Mouse (Mus musculus): ENCODE data around the gene Orc2.
A peak's percentile ranks its signal among the peaks of the same experiment; 100 is the strongest.

Gene Orc2

DNA sequence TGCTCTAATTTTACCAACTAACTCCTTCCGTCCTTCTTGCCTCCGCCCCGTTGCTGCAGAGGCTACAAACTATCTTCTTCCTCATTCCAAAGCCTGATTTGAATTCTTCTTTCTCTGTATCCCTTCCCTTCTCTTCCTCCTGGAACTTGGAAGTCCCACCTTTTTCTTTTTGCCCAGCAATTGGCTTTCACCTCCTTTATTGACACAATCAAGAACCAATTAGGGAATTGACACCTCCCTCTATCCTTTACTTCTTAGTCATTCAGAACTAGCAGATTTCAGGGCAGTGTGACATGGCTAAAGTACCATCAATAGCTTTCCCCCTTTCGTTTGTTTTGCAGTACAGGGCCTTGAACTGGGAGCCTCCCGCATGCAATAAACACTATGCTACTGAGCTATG lies 46.7 kb downstream of the Orc2 start:
- H3K27me3 ChIP-seq (ENCODE audit: control insufficient read depth, insufficient read depth, low read length, poor library complexity, severe bottlenecking) = no peaks in the 10 kb centered on the region
- DNase-seq (ENCODE audit: low read depth, low spot score) = no peak

DNA sequence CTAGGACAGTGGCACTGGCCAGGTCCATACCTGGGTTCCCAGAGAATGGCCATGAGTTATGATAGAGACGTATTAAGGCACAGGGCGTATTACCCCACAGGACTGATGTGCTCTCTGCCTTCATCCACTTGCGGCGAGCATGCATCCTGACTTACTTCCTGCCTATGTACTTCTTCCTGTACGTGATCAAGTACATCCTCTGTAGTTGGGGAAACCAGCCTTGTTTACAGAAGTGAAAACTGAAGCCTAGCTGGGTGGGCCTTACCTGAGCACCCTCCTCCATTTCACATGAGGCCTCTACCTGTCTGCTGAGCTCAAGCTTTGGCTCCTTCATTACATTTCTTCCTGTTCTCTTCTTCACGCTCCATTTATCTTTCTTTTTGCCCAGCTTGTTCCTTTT lies 50.6 kb downstream of the Orc2 start:
- no peaks in the 10 kb centered on the region for H3K27me3 ChIP-seq (ENCODE audit: control insufficient read depth, insufficient read depth, low read length, poor library complexity, severe bottlenecking)
- H3K36me3 ChIP-seq (ENCODE audit: control insufficient read depth, insufficient read depth, low read length, poor library complexity, severe bottlenecking) = no peaks in the 10 kb centered on the region; the same call in none of the 2 replicates
- DNase-seq (ENCODE audit: low read depth, low spot score) = peak; percentile 65

More for the DNA sequence above, 46.7 kb downstream of the Orc2 start:
- peaks cover 2% of the 10 kb centered on the region; the same call in 1 of the 2 replicates for H3K36me3 ChIP-seq (ENCODE audit: control insufficient read depth, insufficient read depth, low read length, poor library complexity, severe bottlenecking)

DNA sequence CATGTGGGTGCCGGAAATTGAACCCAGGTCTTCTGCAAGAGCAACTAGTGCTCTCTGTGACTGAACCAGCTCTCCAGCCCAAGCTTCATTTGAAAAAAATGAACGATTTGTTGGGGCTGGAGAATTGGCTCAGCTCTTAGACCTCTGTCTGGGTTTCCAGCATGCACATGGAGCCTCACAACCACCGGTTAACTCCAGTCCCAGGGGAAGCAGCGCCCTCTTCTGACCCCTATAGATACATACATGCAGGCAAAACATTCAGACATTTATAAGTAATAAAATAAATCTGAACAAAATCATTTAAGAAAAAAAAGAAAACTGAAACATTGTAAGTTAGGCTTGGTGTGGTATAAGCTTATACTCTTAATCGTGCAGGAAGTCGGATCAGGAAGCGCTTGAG lies 56.5 kb downstream of the Orc2 start:
- H3K27me3 ChIP-seq (ENCODE audit: control insufficient read depth, insufficient read depth, low read length, poor library complexity, severe bottlenecking) = no peaks in the 10 kb centered on the region
- peak; percentile 7 for DNase-seq (ENCODE audit: low read depth, low spot score)
- H3K36me3 ChIP-seq (ENCODE audit: control insufficient read depth, insufficient read depth, low read length, poor library complexity, severe bottlenecking) = no peaks in the 10 kb centered on the region; the same call in 1 of the 2 replicates

DNA sequence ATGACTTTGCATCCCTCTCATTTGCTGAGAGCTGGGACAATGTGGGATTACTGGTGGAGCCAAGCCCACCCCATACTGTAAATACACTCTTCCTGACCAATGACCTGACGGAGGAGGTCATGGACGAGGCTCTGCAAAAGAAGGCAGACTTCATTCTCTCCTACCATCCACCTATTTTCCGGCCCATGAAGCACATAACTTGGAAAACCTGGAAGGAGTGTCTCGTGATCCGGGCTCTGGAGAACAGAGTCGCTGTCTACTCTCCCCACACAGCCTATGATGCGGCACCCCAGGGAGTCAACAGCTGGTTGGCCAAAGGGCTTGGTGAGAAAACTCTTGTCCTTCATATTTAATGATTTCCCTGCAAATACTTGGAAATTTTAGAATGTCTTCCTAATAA lies 57.1 kb downstream of the Orc2 start:
- H3K27me3 ChIP-seq (ENCODE audit: control insufficient read depth, insufficient read depth, low read length, poor library complexity, severe bottlenecking) = no peaks in the 10 kb centered on the region
- no peaks in the 10 kb centered on the region; the same call in 1 of the 2 replicates for H3K36me3 ChIP-seq (ENCODE audit: control insufficient read depth, insufficient read depth, low read length, poor library complexity, severe bottlenecking)
- no peak for DNase-seq (ENCODE audit: low read depth, low spot score)

DNA sequence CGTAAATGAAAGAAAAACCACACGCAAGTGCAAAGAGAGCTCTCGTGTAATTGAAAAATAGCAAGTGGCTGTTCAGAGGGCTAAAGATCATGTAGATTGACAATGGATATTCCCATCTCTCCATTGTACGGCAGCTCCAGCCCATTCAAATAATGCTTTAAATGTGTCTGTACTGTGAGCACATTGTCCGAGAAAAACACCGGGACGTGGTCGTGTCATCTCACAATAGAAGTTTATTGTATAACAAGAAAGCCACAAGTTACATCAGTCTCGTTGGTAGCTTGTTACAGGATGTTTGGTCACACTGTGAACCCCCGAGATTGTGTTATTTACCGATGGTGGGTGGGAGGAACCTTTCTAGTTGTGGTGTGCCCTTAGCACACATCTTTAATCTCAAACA lies 59.0 kb downstream of the Orc2 start:
- peaks cover 5% of the 10 kb centered on the region for H3K36me3 ChIP-seq (ENCODE audit: control insufficient read depth, insufficient read depth, low read length, poor library complexity, severe bottlenecking)
- H3K27me3 ChIP-seq (ENCODE audit: control insufficient read depth, insufficient read depth, low read length, poor library complexity, severe bottlenecking) = no peaks in the 10 kb centered on the region
- DNase-seq (ENCODE audit: low read depth, low spot score) = peak; percentile 15

DNA sequence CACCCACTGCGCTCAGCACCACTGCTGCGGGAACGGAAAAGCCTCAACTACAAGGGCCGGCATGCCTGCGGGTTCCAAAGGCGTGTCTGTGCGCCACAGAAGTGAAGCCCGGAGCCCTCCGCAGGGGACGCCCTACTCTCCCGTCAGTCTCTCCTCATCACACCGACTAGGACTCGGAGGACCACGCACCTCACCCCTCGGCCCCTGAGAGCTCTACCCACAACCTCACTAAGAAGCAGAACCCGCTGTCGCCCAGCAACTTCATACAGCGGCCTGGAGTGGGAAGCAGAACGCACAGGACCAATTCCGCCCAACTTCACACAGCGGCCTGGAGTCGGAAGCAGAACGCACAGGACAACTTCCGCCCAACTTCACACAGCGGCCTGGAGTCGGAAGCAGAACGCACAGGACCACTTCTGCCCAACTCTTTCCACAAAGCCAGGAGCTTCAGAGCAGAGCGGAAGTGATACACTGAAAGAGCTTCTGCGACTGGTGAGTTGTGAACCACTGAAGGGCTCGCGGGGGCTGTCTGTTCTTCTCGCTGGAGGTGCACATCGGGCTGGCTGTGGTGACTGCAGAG lies 59.7 kb downstream of the Orc2 start, which contains the start of the genes Nif3l1 and Ppil3:
Nif3l1 (plus strand) TSS at position 9 of the 580 bp plus-strand sequence.
Ppil3 (minus strand) TSS at position 344 of the 580 bp plus-strand sequence.
- Histone ChIP-seq H3K27me3 (ENCODE audit: control insufficient read depth, insufficient read depth, low read length, poor library complexity, severe bottlenecking) (no peaks in the 10 kb centered on the region), H3K36me3 (ENCODE audit: control insufficient read depth, insufficient read depth, low read length, poor library complexity, severe bottlenecking) (peaks cover 7% of the 10 kb centered on the region)
- peak; percentile 87 for DNase-seq (ENCODE audit: low read depth, low spot score)

DNA sequence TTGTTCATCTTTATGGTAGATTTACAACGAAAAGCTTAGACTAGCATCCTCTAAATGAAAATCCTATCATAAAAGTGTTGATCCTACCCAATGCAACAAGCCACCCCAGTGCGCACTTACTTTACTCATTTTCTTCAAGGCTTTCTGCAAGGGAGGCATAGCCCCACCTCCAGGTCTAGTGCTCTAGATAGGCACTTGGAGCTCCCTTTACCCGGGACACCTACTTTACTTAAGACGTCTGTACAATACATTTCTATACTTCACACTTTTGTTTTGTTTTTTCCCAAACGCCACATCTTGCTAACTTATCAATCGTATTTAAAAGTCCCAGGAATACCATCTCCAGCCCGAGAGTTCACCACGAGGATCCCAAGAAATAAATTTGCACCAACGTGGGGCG lies 60.2 kb downstream of the Orc2 start:
- DNase-seq (ENCODE audit: low read depth, low spot score) = no peak
- Histone ChIP-seq H3K27me3 (ENCODE audit: control insufficient read depth, insufficient read depth, low read length, poor library complexity, severe bottlenecking) (no peaks in the 10 kb centered on the region), H3K36me3 (ENCODE audit: control insufficient read depth, insufficient read depth, low read length, poor library complexity, severe bottlenecking) (peaks cover 7% of the 10 kb centered on the region)

DNA sequence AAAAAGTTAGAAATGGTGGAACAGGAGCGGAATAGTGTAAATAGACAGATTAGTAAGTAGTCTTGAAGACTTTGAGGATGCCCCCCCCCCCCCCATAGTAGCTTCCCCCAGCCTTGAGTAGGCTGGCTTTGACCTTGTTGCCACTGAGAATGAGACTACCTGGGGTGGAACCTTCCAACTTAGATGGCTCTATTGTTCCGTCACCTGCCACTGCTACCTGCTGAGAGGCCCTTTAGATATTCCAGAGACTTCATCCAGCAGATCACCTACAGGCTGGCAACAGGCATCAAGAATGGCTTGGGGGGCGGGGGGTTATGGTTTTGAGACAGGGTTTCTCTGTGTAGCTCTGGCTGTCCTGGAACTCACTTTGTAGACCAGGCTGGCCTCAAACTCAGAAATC lies 80.4 kb downstream of the Orc2 start:
- no peak for DNase-seq (ENCODE audit: low read depth, low spot score)
- peaks cover 8% of the 10 kb centered on the region for H3K36me3 ChIP-seq (ENCODE audit: control insufficient read depth, insufficient read depth, low read length, poor library complexity, severe bottlenecking)
- H3K27me3 ChIP-seq (ENCODE audit: control insufficient read depth, insufficient read depth, low read length, poor library complexity, severe bottlenecking) = no peaks in the 10 kb centered on the region

DNA sequence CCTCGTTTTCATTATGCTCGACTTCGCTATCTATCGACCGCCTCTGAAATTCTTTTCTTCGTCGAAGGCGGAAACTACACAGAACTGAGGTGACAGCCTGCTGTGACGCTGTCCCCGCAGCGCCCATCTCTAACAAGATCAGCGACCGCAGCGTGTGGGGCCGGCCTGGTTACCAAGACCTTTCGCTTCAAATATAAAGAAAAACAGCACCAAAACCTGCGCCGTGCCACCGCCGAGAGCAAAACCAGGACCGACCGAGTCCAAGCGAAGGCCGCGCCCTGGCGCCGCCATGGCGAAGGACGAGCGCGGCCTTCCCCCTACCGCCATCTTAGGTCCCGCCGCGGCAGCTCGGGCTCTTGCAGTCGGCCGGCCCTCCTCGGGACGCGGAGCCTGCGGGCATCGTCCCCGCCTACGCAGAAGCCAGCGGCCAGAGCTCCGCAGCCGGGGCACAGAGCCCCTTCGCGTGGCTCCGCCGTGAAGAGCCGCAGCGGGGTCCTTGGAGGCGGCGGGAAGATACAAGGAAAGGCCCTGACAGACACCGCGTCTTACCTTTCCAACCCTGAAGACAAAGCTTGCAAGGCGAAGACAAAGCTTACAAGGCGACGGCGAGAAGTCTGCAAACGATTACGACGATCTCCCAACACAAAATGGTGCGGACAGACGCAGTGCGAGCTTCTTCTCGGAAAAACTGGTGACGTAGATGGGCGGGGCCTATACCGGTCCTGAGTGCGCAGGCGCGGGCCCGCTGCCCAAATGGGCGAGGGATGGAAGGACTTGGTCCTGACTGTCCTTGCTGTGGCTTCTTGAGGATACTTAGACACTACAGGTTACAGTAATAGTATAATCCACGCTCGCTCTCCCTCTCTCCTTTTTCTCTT lies 81.3 kb downstream of the Orc2 start, which contains the start of gene Clk1:
Clk1 (minus strand) TSS at position 696 of the 878 bp plus-strand sequence.
- Histone ChIP-seq H3K27me3 (ENCODE audit: control insufficient read depth, insufficient read depth, low read length, poor library complexity, severe bottlenecking) (no peaks in the 10 kb centered on the region), H3K36me3 (ENCODE audit: control insufficient read depth, insufficient read depth, low read length, poor library complexity, severe bottlenecking) (peaks cover 14% of the 10 kb centered on the region)
- DNase-seq (ENCODE audit: low read depth, low spot score) = peak; percentile 96

DNA sequence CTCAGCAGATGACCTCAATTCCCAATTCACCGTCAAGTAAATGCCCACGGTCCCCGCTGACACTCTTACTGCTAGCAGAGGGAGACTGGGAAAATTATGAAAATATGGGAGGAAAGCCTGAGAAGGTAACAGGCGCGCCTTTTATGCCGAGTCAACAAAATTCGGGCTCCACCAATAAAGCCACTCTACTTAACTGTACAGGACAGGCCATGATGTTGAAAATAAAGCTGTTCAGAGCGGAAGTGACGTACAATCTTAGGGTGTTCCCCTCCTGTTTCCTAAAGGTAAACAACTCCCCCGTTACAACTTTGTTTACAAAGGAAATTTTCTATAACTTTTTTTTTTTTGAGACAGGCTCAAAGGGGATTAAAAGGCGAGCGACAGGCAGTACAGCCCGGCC lies 82.0 kb downstream of the Orc2 start:
- Histone ChIP-seq H3K36me3 (ENCODE audit: control insufficient read depth, insufficient read depth, low read length, poor library complexity, severe bottlenecking) (peaks cover 16% of the 10 kb centered on the region), H3K27me3 (ENCODE audit: control insufficient read depth, insufficient read depth, low read length, poor library complexity, severe bottlenecking) (no peaks in the 10 kb centered on the region)
- peak; percentile 89 for DNase-seq (ENCODE audit: low read depth, low spot score)

DNA sequence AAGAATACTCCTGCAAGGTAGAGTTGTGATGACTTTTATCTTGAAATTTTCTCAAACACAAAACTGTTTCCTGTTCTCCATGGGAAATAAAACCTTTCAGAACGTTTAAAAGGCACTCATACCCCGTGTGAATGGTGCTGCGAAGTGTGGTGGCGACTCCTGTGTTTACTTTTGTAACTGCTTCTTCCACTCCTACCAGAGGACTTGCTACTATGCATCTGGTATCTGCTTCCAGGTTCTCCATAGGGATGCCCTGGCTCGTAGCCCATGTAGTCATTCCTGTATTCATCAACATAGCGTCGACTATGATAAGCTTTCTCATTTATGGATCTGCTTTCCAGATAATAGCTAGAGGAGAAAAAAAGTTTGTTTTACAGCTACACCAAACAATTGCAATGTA lies 83.9 kb downstream of the Orc2 start:
- DNase-seq (ENCODE audit: low read depth, low spot score) = no peak
- Histone ChIP-seq H3K36me3 (ENCODE audit: control insufficient read depth, insufficient read depth, low read length, poor library complexity, severe bottlenecking) (peaks cover 31% of the 10 kb centered on the region), H3K27me3 (ENCODE audit: control insufficient read depth, insufficient read depth, low read length, poor library complexity, severe bottlenecking) (no peaks in the 10 kb centered on the region)

DNA sequence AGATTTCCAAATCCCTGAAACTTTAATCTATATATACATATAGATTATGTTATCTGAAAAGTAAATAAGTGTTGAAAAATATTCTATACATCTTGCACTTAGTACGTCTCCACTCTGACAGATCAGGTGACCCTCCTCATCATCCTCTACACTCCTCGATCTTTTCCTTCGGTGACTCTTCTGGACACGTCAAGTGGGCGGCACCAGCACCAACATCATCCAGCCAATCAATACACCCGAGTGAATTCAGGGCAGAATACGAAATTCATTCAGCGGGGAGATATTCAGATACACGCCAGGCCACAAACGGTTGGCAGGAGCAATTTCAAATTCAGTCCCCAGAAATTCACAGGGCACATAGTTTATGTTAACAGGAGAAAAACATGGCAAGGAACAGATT lies 84.9 kb downstream of the Orc2 start:
- Histone ChIP-seq H3K27me3 (ENCODE audit: control insufficient read depth, insufficient read depth, low read length, poor library complexity, severe bottlenecking) (no peaks in the 10 kb centered on the region), H3K36me3 (ENCODE audit: control insufficient read depth, insufficient read depth, low read length, poor library complexity, severe bottlenecking) (peaks cover 38% of the 10 kb centered on the region)
- DNase-seq (ENCODE audit: low read depth, low spot score) = no peak

DNA sequence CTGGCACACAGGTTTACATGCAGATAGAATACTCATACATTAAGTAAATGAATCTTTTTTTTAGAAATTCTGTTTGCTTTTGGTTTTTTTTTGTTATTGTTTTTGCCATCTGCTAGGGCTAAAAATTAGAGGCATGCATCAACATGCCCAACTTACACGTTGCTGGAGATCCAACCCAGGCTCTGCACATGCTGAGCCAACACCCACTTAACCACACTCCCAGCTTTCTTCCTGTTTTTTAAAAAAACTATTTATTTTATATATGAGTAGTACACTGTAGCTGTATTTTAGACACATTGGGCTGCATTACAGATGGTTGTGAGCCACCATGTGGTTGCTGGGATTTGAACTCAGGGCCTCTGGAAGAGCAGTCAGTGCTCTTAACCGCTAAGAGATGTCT lies 88.9 kb downstream of the Orc2 start:
- H3K36me3 ChIP-seq (ENCODE audit: control insufficient read depth, insufficient read depth, low read length, poor library complexity, severe bottlenecking) = peaks cover 49% of the 10 kb centered on the region
- H3K27me3 ChIP-seq (ENCODE audit: control insufficient read depth, insufficient read depth, low read length, poor library complexity, severe bottlenecking) = no peaks in the 10 kb centered on the region
- DNase-seq (ENCODE audit: low read depth, low spot score) = no peak

DNA sequence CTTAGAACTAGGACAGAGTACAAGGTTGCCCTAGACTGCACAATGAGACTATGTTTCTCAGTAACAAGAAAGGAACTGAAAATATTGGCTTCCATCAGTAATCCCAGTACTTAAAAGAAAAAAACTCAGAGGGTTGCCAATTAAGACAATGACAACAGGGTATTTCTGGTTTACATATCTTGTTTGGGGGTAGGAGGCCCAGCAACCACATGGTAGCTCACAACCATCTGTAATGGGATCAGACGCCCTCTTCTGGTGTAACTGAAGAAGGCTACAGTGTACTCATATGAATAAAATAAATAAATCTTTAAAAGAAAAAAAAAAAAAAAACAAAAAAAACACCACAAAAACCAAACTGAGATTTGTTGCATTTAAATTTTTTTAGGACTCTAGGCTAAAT lies 89.5 kb downstream of the Orc2 start:
- peak; percentile 59 for DNase-seq (ENCODE audit: low read depth, low spot score)
- Histone ChIP-seq H3K27me3 (ENCODE audit: control insufficient read depth, insufficient read depth, low read length, poor library complexity, severe bottlenecking) (no peaks in the 10 kb centered on the region), H3K36me3 (ENCODE audit: control insufficient read depth, insufficient read depth, low read length, poor library complexity, severe bottlenecking) (peaks cover 51% of the 10 kb centered on the region)

Data from splenic B cell, adult 2 months (primary cell).